ENCODE assay signal across 11 mouse cellular contexts in the genomic region with DNA sequence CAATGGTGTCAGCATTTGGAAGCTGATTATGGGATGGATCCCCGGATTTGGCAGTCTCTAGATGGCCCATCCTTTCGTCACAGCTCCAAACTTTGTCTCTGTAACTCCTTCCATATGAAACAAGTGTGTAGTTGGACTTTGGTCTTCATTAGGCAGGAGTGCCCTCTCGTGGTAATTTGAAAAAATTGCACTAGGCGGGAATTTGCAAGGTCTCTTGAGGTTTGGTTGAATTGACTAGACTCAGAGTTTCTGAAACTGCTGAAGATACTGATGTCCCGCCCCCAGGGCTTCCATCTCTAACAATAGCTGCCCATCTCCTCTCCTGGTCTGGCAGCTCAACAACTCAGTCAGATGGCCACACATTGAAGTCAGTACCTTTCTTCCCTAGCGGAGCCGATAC. TPM values are rescaled to one million over a fixed set of nuclear protein-coding genes. Genes with fewer than 3 reads are reported as not detected.
DNase-seq lines count a peak whose midpoint lies in the region; ATAC-seq lines count a peak whose summit lies in the region.
"Had no signal": no experiment of that assay in that cellular context is flagged by ENCODE, and none has a peak within 500 bp of the region (broad histone marks: within the 10 kb centered on the region; RNA-seq: fewer than 3 reads in every experiment).

No protein-coding gene starts in this region.

- H3K4me3 ChIP-seq in hindbrain, embryonic 11.5 days (ENCODE audit: low read depth, low read length): no peak overlapping the region
- no peak overlapping the region for H3K4me3 ChIP-seq in hindbrain, embryonic 13.5 days
- no peak overlapping the region for H3K4me3 ChIP-seq in forebrain, embryonic 13.5 days
- H3K4me3 ChIP-seq in limb, embryonic 10.5 days: no peak overlapping the region
- no peak overlapping the region for H3K4me3 ChIP-seq in neural tube, embryonic 14.5 days (ENCODE audit: low read depth, low read length)
- H3K4me3 ChIP-seq: embryonic facial prominence, embryonic 12.5 days; limb, embryonic 12.5 days had no signal

- H3K9me3 ChIP-seq in hindbrain, embryonic 11.5 days (ENCODE audit: control insufficient read depth, low read length): no peaks in the 10 kb centered on the region
- no peaks in the 10 kb centered on the region for H3K9me3 ChIP-seq in hindbrain, embryonic 13.5 days
- H3K9me3 ChIP-seq in forebrain, embryonic 13.5 days (replicated peaks): no peaks in the 10 kb centered on the region
- H3K9me3 ChIP-seq in limb, embryonic 10.5 days (replicated peaks): no peaks in the 10 kb centered on the region
- no peaks in the 10 kb centered on the region for H3K9me3 ChIP-seq in neural tube, embryonic 14.5 days (ENCODE audit: control insufficient read depth, low read length)
- H3K9me3 ChIP-seq: embryonic facial prominence, embryonic 12.5 days; limb, embryonic 12.5 days had no signal

- no peak overlapping the region for H3K9ac ChIP-seq in hindbrain, embryonic 11.5 days (ENCODE audit: low read depth, low read length)
- H3K9ac ChIP-seq in hindbrain, embryonic 13.5 days: no peak overlapping the region
- no peak overlapping the region for H3K9ac ChIP-seq in forebrain, embryonic 13.5 days
- H3K9ac ChIP-seq in neural tube, embryonic 14.5 days (replicated peaks; ENCODE audit: low read depth, low read length): no peak overlapping the region
- H3K9ac ChIP-seq: embryonic facial prominence, embryonic 12.5 days; limb, embryonic 12.5 days had no signal

- H3K36me3 ChIP-seq in hindbrain, embryonic 11.5 days (ENCODE audit: control insufficient read depth, insufficient read depth, low read length): no peaks in the 10 kb centered on the region
- H3K36me3 ChIP-seq in hindbrain, embryonic 13.5 days: 0 out of 2 replicates have a peak, but pooled peaks cover 4% of the 10 kb centered on the region
- H3K36me3 ChIP-seq in forebrain, embryonic 13.5 days (ENCODE audit: poor library complexity, severe bottlenecking): no peaks in the 10 kb centered on the region
- H3K36me3 ChIP-seq in limb, embryonic 10.5 days: no peaks in the 10 kb centered on the region
- no peaks in the 10 kb centered on the region for H3K36me3 ChIP-seq in neural tube, embryonic 14.5 days (ENCODE audit: control insufficient read depth, insufficient read depth, low read length)
- H3K36me3 ChIP-seq: embryonic facial prominence, embryonic 12.5 days; limb, embryonic 12.5 days had no signal

- no peak overlapping the region for H3K4me2 ChIP-seq in hindbrain, embryonic 11.5 days (replicated peaks; ENCODE audit: low read depth, low read length)
- H3K4me2 ChIP-seq in hindbrain, embryonic 13.5 days: no peak overlapping the region
- no peak overlapping the region for H3K4me2 ChIP-seq in forebrain, embryonic 13.5 days
- H3K4me2 ChIP-seq in neural tube, embryonic 14.5 days (ENCODE audit: low read depth, low read length): no peak overlapping the region
- H3K4me2 ChIP-seq: embryonic facial prominence, embryonic 12.5 days; limb, embryonic 12.5 days had no signal

- DNase-seq in hindbrain, embryonic 11.5 days (ENCODE audit: low spot score): peak; percentile 72
- peak; percentile 77 for DNase-seq in CD4-positive, CD25-positive, alpha-beta regulatory T cell, adult 2 months (ENCODE audit: low read depth, low spot score)
- DNase-seq in limb, embryonic 10.5 days (ENCODE audit: low spot score): peak; percentile 49
- DNase-seq in testis, postnatal 14 days (ENCODE audit: low spot score): no peak

- H3K27me3 ChIP-seq in hindbrain, embryonic 11.5 days (ENCODE audit: control insufficient read depth, insufficient read depth, low read length): no peaks in the 10 kb centered on the region
- H3K27me3 ChIP-seq in hindbrain, embryonic 13.5 days: no peaks in the 10 kb centered on the region
- H3K27me3 ChIP-seq in forebrain, embryonic 13.5 days: no peaks in the 10 kb centered on the region
- no peaks in the 10 kb centered on the region for H3K27me3 ChIP-seq in limb, embryonic 10.5 days (ENCODE audit: low read depth, poor library complexity, severe bottlenecking)
- no peaks in the 10 kb centered on the region for H3K27me3 ChIP-seq in neural tube, embryonic 14.5 days (ENCODE audit: control insufficient read depth, insufficient read depth, low read length)
- H3K27me3 ChIP-seq: embryonic facial prominence, embryonic 12.5 days; limb, embryonic 12.5 days had no signal

- H3K4me1 ChIP-seq in hindbrain, embryonic 11.5 days (replicated peaks; ENCODE audit: control insufficient read depth, insufficient read depth, low read length): no peaks in the 10 kb centered on the region
- H3K4me1 ChIP-seq in hindbrain, embryonic 13.5 days (replicated peaks): peaks cover 9% of the 10 kb centered on the region
- H3K4me1 ChIP-seq in forebrain, embryonic 13.5 days: no peaks in the 10 kb centered on the region
- no peaks in the 10 kb centered on the region for H3K4me1 ChIP-seq in limb, embryonic 10.5 days
- no peaks in the 10 kb centered on the region for H3K4me1 ChIP-seq in neural tube, embryonic 14.5 days (ENCODE audit: control insufficient read depth, insufficient read depth, low read length)
- H3K4me1 ChIP-seq: embryonic facial prominence, embryonic 12.5 days; limb, embryonic 12.5 days had no signal

- WGBS in hindbrain, embryonic 11.5 days: 30% methylated on average over 7 of the region's 7 CpGs
- 31% methylated on average over 7 of the region's 7 CpGs for WGBS in hindbrain, embryonic 13.5 days
- 29% methylated on average over 7 of the region's 7 CpGs for WGBS in forebrain, embryonic 13.5 days
- 33% methylated on average over 7 of the region's 7 CpGs for WGBS in limb, embryonic 10.5 days
- 32% methylated on average over 7 of the region's 7 CpGs for WGBS in neural tube, embryonic 14.5 days

- no peak overlapping the region for H3K27ac ChIP-seq in hindbrain, embryonic 11.5 days (ENCODE audit: low read depth, low read length)
- no peak overlapping the region for H3K27ac ChIP-seq in hindbrain, embryonic 13.5 days
- H3K27ac ChIP-seq in forebrain, embryonic 13.5 days: no peak overlapping the region
- no peak overlapping the region for H3K27ac ChIP-seq in limb, embryonic 10.5 days
- H3K27ac ChIP-seq in neural tube, embryonic 14.5 days (ENCODE audit: low read depth, low read length): no peak overlapping the region
- H3K27ac ChIP-seq: embryonic facial prominence, embryonic 12.5 days; limb, embryonic 12.5 days had no signal

- peak; percentile 55 for ATAC-seq in hindbrain, embryonic 11.5 days (ENCODE audit: low FRiP score)
- no peak for ATAC-seq in hindbrain, embryonic 13.5 days (ENCODE audit: low FRiP score)
- peak; percentile 59 for ATAC-seq in activated CD4-positive, CD25-positive, alpha-beta regulatory T cell, adult 4 months
- peak; percentile 65 for ATAC-seq in forebrain, embryonic 13.5 days
- peak; percentile 42; the same call in 1 of the 2 replicates for ATAC-seq in neural tube, embryonic 14.5 days (ENCODE audit: low read depth)

RNA-seq across cellular contexts. Expression of a gene that starts 6.8 kb away (rescaled TPM):
- polyA plus RNA-seq in hindbrain, embryonic 11.5 days (2014; fragmentation: Nextera tagmentation; extraction: Ambion mirVana): not detected in 2 replicates
- 0.22 TPM in 1 of 2 replicates, not detected in the other for polyA plus RNA-seq in hindbrain, embryonic 13.5 days (2015; fragmentation: Nextera tagmentation; extraction: Ambion mirVana)
- polyA plus RNA-seq in activated CD4-positive, CD25-positive, alpha-beta regulatory T cell, adult 4 months (2017; shearing (Covaris generic)): not detected
- polyA plus RNA-seq in forebrain, embryonic 13.5 days (2015; fragmentation: Nextera tagmentation; extraction: Ambion mirVana): 0.08 and 0.13 TPM in 2 replicates
- polyA plus RNA-seq in limb, embryonic 10.5 days (2016; fragmentation: Nextera tagmentation; extraction: Ambion mirVana): not detected in 2 replicates
- 0.09 TPM in 1 of 2 replicates, not detected in the other for polyA plus RNA-seq in neural tube, embryonic 14.5 days (2014; fragmentation: Nextera tagmentation; extraction: Ambion mirVana)
- polyA plus RNA-seq: limb, embryonic 12.5 days; stomach, embryonic 16.5 days had no signal

RNA-seq across cellular contexts. Expression of a gene that starts 13.7 kb away (rescaled TPM):
- not detected in 2 replicates for polyA plus RNA-seq in hindbrain, embryonic 11.5 days (2014; fragmentation: Nextera tagmentation; extraction: Ambion mirVana)
- not detected in 2 replicates for polyA plus RNA-seq in hindbrain, embryonic 13.5 days (2015; fragmentation: Nextera tagmentation; extraction: Ambion mirVana)
- polyA plus RNA-seq in activated CD4-positive, CD25-positive, alpha-beta regulatory T cell, adult 4 months (2017; shearing (Covaris generic)): not detected
- polyA plus RNA-seq in forebrain, embryonic 13.5 days (2015; fragmentation: Nextera tagmentation; extraction: Ambion mirVana): not detected in 2 replicates
- polyA plus RNA-seq in limb, embryonic 10.5 days (2016; fragmentation: Nextera tagmentation; extraction: Ambion mirVana): not detected in 2 replicates
- polyA plus RNA-seq in neural tube, embryonic 14.5 days (2014; fragmentation: Nextera tagmentation; extraction: Ambion mirVana): not detected in 2 replicates
- polyA plus RNA-seq: embryonic facial prominence, embryonic 12.5 days had no signal

RNA-seq across cellular contexts. Expression of a gene that starts 27.3 kb away (rescaled TPM):
- polyA plus RNA-seq in hindbrain, embryonic 11.5 days (2014; fragmentation: Nextera tagmentation; extraction: Ambion mirVana): 28.7 and 31.0 TPM in 2 replicates
- 31.0 and 34.0 TPM in 2 replicates for polyA plus RNA-seq in hindbrain, embryonic 13.5 days (2015; fragmentation: Nextera tagmentation; extraction: Ambion mirVana)
- 10 to 100 TPM; 55.3 to 85.9 TPM for polyA plus RNA-seq in activated CD4-positive, CD25-positive, alpha-beta regulatory T cell, adult 4 months (2017; shearing (Covaris generic))
- polyA plus RNA-seq in forebrain, embryonic 13.5 days (2015; fragmentation: Nextera tagmentation; extraction: Ambion mirVana): 25.5 and 30.6 TPM in 2 replicates
- 40.0 and 46.0 TPM in 2 replicates for polyA plus RNA-seq in limb, embryonic 10.5 days (2016; fragmentation: Nextera tagmentation; extraction: Ambion mirVana)
- polyA plus RNA-seq in neural tube, embryonic 14.5 days (2014; fragmentation: Nextera tagmentation; extraction: Ambion mirVana): 22.6 and 29.3 TPM in 2 replicates

RNA-seq across cellular contexts. Expression of a gene that starts 33.2 kb away (rescaled TPM):
- not detected in 2 replicates for polyA plus RNA-seq in hindbrain, embryonic 11.5 days (2014; fragmentation: Nextera tagmentation; extraction: Ambion mirVana)
- polyA plus RNA-seq in hindbrain, embryonic 13.5 days (2015; fragmentation: Nextera tagmentation; extraction: Ambion mirVana): not detected in 2 replicates
- polyA plus RNA-seq in activated CD4-positive, CD25-positive, alpha-beta regulatory T cell, adult 4 months (2017; shearing (Covaris generic)): not detected
- polyA plus RNA-seq in forebrain, embryonic 13.5 days (2015; fragmentation: Nextera tagmentation; extraction: Ambion mirVana): not detected in 2 replicates
- polyA plus RNA-seq in limb, embryonic 10.5 days (2016; fragmentation: Nextera tagmentation; extraction: Ambion mirVana): not detected in 2 replicates
- polyA plus RNA-seq in neural tube, embryonic 14.5 days (2014; fragmentation: Nextera tagmentation; extraction: Ambion mirVana): not detected in 2 replicates
- polyA plus RNA-seq: embryonic facial prominence, embryonic 12.5 days; limb, embryonic 12.5 days; stomach, embryonic 16.5 days had no signal

RNA-seq across cellular contexts. Expression of a gene that starts 51.2 kb away (rescaled TPM):
- polyA plus RNA-seq in hindbrain, embryonic 11.5 days (2014; fragmentation: Nextera tagmentation; extraction: Ambion mirVana): not detected in 2 replicates
- polyA plus RNA-seq in hindbrain, embryonic 13.5 days (2015; fragmentation: Nextera tagmentation; extraction: Ambion mirVana): not detected in 2 replicates
- polyA plus RNA-seq in activated CD4-positive, CD25-positive, alpha-beta regulatory T cell, adult 4 months (2017; shearing (Covaris generic)): not detected
- not detected in 2 replicates for polyA plus RNA-seq in forebrain, embryonic 13.5 days (2015; fragmentation: Nextera tagmentation; extraction: Ambion mirVana)
- not detected in 2 replicates for polyA plus RNA-seq in limb, embryonic 10.5 days (2016; fragmentation: Nextera tagmentation; extraction: Ambion mirVana)
- not detected in 2 replicates for polyA plus RNA-seq in neural tube, embryonic 14.5 days (2014; fragmentation: Nextera tagmentation; extraction: Ambion mirVana)
- polyA plus RNA-seq: embryonic facial prominence, embryonic 12.5 days; limb, embryonic 12.5 days; stomach, embryonic 16.5 days had no signal
